Mouse (Mus musculus) MEL (cell line): ENCODE results near the gene ccdc198. TPM values are rescaled to one million over a fixed set of nuclear protein-coding genes. Genes with fewer than 3 reads are reported as not detected.
A peak's percentile ranks its signal among the peaks of the same experiment; 100 is the strongest.

ENCODE experiments used
- DNase-seq: peaks from one replicate; pipeline ENCODE4 v3.0.0; 2011; ENCODE audit warnings: low read depth, low spot score
- H3K27ac ChIP-seq: 2 replicates; pipeline ENCODE4 v1.5.1; 2012; ENCODE audit warnings: low read depth, mild to moderate bottlenecking, control low read depth, low read length, moderate library complexity; ENCODE audit not compliant: control insufficient read depth
- H3K27me3 ChIP-seq, 2 experiments: fragments of 150-350 bp in 1 of 2; sonication (generic) in 1 of 2; 2 replicates each; pipeline ENCODE4 v1.6.1; 2012; ENCODE audit warnings: low read length in 2 of 2, mild to moderate bottlenecking in 2 of 2, improper control_type of control experiment in 1 of 2, moderate library complexity in 1 of 2; ENCODE audit not compliant: insufficient read depth in 2 of 2, control insufficient read depth in 1 of 2
- H3K36me3 ChIP-seq, 2 experiments: 2 replicates each; pipeline ENCODE4 v1.6.1; 2012 to 2014; ENCODE audit warnings: low read length in 2 of 2, improper control_type of control experiment in 1 of 2, inconsistent platforms in 1 of 2, mild to moderate bottlenecking in 1 of 2; ENCODE audit not compliant: insufficient read depth in 2 of 2, control insufficient read depth in 1 of 2
- H3K4me1 ChIP-seq, 2 experiments: fragments of 150-350 bp in 1 of 2; sonication (generic) in 1 of 2; 2 replicates each; pipeline ENCODE4 v1.6.1; 2012; ENCODE audit warnings: low read length in 2 of 2, improper control_type of control experiment in 1 of 2, mild to moderate bottlenecking in 1 of 2; ENCODE audit not compliant: insufficient read depth in 2 of 2, control insufficient read depth in 1 of 2
- H3K4me3 ChIP-seq, 2 experiments: fragments of 150-350 bp in 1 of 2; sonication (generic) in 1 of 2; 2 replicates each; pipeline ENCODE4 v1.5.1; 2012; ENCODE audit warnings: low read depth in 2 of 2, low read length in 2 of 2, mild to moderate bottlenecking in 2 of 2, moderate library complexity in 2 of 2, control low read depth in 1 of 2, improper control_type of control experiment in 1 of 2; ENCODE audit not compliant: control insufficient read depth in 1 of 2, insufficient read depth in 1 of 2
- H3K79me2 ChIP-seq: 2 replicates; pipeline ENCODE4 v1.6.1; 2012; ENCODE audit warnings: mild to moderate bottlenecking, low read length, moderate library complexity; ENCODE audit not compliant: control insufficient read depth, poor library complexity, insufficient read depth
- H3K9ac ChIP-seq: 2 replicates; pipeline ENCODE4 v1.6.1; 2012; ENCODE audit warnings: low read depth, mild to moderate bottlenecking, control low read depth, low read length, moderate library complexity; ENCODE audit not compliant: control insufficient read depth, poor library complexity, severe bottlenecking
- H3K9me3 ChIP-seq: fragments of 150-350 bp; sonication (generic); replicated peaks from 2 replicates; pipeline ENCODE4 v1.6.1; 2012; ENCODE audit warnings: mild to moderate bottlenecking, low read length, improper control_type of control experiment, moderate library complexity; ENCODE audit not compliant: insufficient read depth
- CTCF ChIP-seq, 3 experiments: IDR thresholded peaks in 2 of 3; conservative IDR thresholded peaks in 1 of 3; 2 replicates each; pipeline ENCODE4 v1.5.1; 2011 to 2012; ENCODE audit warnings: low read length in 3 of 3, low read depth in 2 of 3, mild to moderate bottlenecking in 2 of 3, improper control_type of control experiment in 1 of 3, inconsistent platforms in 1 of 3, mixed read lengths in 1 of 3, moderate library complexity in 1 of 3; ENCODE audit not compliant: control insufficient read depth in 1 of 3, insufficient read depth in 1 of 3, poor library complexity in 1 of 3, severe bottlenecking in 1 of 3
- EP300 ChIP-seq, 2 experiments: IDR thresholded peaks; 2 replicates each; pipeline ENCODE4 v1.6.1; 2011; ENCODE audit warnings: improper control_type of control experiment in 2 of 2, low read length in 2 of 2, low read depth in 1 of 2, mild to moderate bottlenecking in 1 of 2
- ETS1 ChIP-seq: IDR thresholded peaks from 2 replicates; pipeline ENCODE4 v1.6.1; 2012; ENCODE audit warnings: low read depth, mild to moderate bottlenecking, inconsistent platforms, low read length, improper control_type of control experiment, moderate library complexity
- HCFC1 ChIP-seq: IDR thresholded peaks from 2 replicates; pipeline ENCODE4 v1.6.1; 2012; ENCODE audit warnings: low read depth, mild to moderate bottlenecking, inconsistent platforms, low read length, improper control_type of control experiment, moderate library complexity
- JUND ChIP-seq: IDR thresholded peaks from 2 replicates; pipeline ENCODE4 v1.6.1; 2011; ENCODE audit warnings: low read depth, mild to moderate bottlenecking, improper control_type of control experiment, low read length
- KAT2A ChIP-seq: conservative IDR thresholded peaks from 2 replicates; pipeline ENCODE4 v1.6.1; 2012; ENCODE audit warnings: low read depth, low read length, improper control_type of control experiment, inconsistent platforms
- MAFK ChIP-seq: IDR thresholded peaks from 2 replicates; pipeline ENCODE4 v1.6.1; 2011; ENCODE audit warnings: low read depth, mild to moderate bottlenecking, low read length, improper control_type of control experiment, borderline replicate concordance
- MYC ChIP-seq: IDR thresholded peaks from 2 replicates; pipeline ENCODE4 v1.6.1; 2011; ENCODE audit warnings: low read depth, mild to moderate bottlenecking, low read length, improper control_type of control experiment, moderate library complexity
- NELFE ChIP-seq: IDR thresholded peaks from 2 replicates; pipeline ENCODE4 v1.6.1; 2011; ENCODE audit warnings: low read depth, low read length, improper control_type of control experiment
- POLR2A ChIP-seq, 2 experiments: IDR thresholded peaks; 2 replicates each; pipeline ENCODE4 v1.6.1; 2011 to 2012; ENCODE audit warnings: low read length in 2 of 2, mild to moderate bottlenecking in 2 of 2, control low read depth in 1 of 2, improper control_type of control experiment in 1 of 2, low read depth in 1 of 2, moderate library complexity in 1 of 2; ENCODE audit not compliant: control insufficient read depth in 1 of 2, insufficient read depth in 1 of 2, poor library complexity in 1 of 2
- POLR2AphosphoS2 ChIP-seq: IDR thresholded peaks from 2 replicates; pipeline ENCODE4 v1.6.1; 2011; ENCODE audit warnings: low read length, improper control_type of control experiment
- POLR2AphosphoS5 ChIP-seq: IDR thresholded peaks from 2 replicates; pipeline ENCODE4 v1.6.1; 2012; ENCODE audit warnings: low read depth, borderline replicate concordance, mild to moderate bottlenecking, inconsistent platforms, low read length, moderate library complexity, mixed read lengths
- RCOR1 ChIP-seq: IDR thresholded peaks from 2 replicates; pipeline ENCODE4 v1.6.1; 2012; ENCODE audit warnings: low read depth, mild to moderate bottlenecking, inconsistent platforms, low read length, improper control_type of control experiment
- SMC3 ChIP-seq: IDR thresholded peaks from 2 replicates; pipeline ENCODE4 v1.6.1; 2011; ENCODE audit warnings: low read depth, low read length, improper control_type of control experiment
- UBTF ChIP-seq: IDR thresholded peaks from 2 replicates; pipeline ENCODE4 v1.6.1; 2012; ENCODE audit warnings: low read depth, mild to moderate bottlenecking, inconsistent platforms, low read length, improper control_type of control experiment, moderate library complexity, borderline replicate concordance; ENCODE audit not compliant: insufficient read depth
- USF2 ChIP-seq, 2 experiments: IDR thresholded peaks; 2 replicates each; pipeline ENCODE4 v1.6.1; 2011 to 2012; ENCODE audit warnings: improper control_type of control experiment in 2 of 2, low read length in 2 of 2, borderline replicate concordance in 1 of 2, inconsistent platforms in 1 of 2, low read depth in 1 of 2, mild to moderate bottlenecking in 1 of 2; ENCODE audit not compliant: insufficient read depth in 1 of 2
- ZC3H11A ChIP-seq: IDR thresholded peaks from 2 replicates; pipeline ENCODE4 v1.6.1; 2012; ENCODE audit warnings: low read depth, mild to moderate bottlenecking, inconsistent platforms, low read length, improper control_type of control experiment
- ZKSCAN1 ChIP-seq: IDR thresholded peaks from 2 replicates; pipeline ENCODE4 v1.6.1; 2012; ENCODE audit warnings: low read depth, mild to moderate bottlenecking, inconsistent platforms, low read length, improper control_type of control experiment, moderate library complexity
- ZMIZ1 ChIP-seq: IDR thresholded peaks from 2 replicates; pipeline ENCODE4 v1.6.1; 2012; ENCODE audit warnings: low read depth, mild to moderate bottlenecking, inconsistent platforms, low read length, improper control_type of control experiment, moderate library complexity
- polyA plus RNA-seq, 2 experiments: library from polyadenylated mRNA; stranded (reverse) in 1 of 2; unstranded in 1 of 2; fragments of >175 nt in 1 of 2; fragments of >200 nt in 1 of 2; gene quantifications; 2 replicates each; pipeline versions ENCODE4 v1.2.1 to v1.2.4; 2012; ENCODE audit warnings: low replicate concordance in 2 of 2, low read depth in 1 of 2; ENCODE audit not compliant: insufficient read length in 2 of 2, insufficient read depth in 1 of 2, missing spikeins in 1 of 2
- total RNA-seq: library from RNA; depleted of rRNA; stranded (reverse); fragments of 300-350 nt; gene quantifications from 2 replicates; pipeline ENCODE4 v1.2.3, GENCODE M21; 2012

ccdc198 gene
- total and polyA plus RNA-seq, 3 experiments: not detected

DNA sequence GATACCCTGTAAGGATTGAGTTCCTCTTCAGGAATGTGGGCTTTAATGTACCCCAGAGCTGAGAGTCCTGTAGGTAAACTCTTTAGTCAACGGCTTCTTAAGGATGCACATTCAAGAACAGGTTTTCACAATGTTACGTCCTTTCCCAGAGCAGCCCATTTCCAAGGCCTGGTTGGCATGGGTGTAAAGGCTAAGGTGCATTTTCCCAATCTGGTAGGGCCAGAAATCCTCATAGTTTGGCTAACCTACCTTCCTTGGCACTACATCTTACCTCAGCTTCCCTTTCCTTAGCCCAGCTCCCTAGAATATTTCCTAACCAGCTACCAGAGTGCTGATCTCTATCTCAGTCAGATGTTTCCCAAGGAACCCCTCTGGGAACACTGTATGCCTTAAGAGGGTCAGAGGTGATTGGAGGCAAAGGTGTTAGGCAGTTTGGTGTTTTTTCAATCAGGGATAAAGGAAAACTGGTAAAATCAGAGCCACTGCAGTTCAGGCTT is 48.2 kb downstream of the ccdc198 start:
- Histone ChIP-seq H3K4me3 (no peak overlapping the region), H3K9ac (no peak overlapping the region), H3K4me1 (no peaks in the 10 kb centered on the region), H3K9me3 (no peaks in the 10 kb centered on the region), H3K36me3 (peaks cover 0 to under 1% of the 10 kb centered on the region in 2 experiments; a peak in 1 of 4 replicates), H3K27ac (no peak overlapping the region), H3K79me2 (no peaks in the 10 kb centered on the region), H3K27me3 (no peaks in the 10 kb centered on the region)
- DNase-seq: no peak
- TF ChIP-seq KAT2A (no peak), CTCF (IDR thresholded peaks at IDR 0.05 in 2 of 3, conservative IDR thresholded peaks at IDR 0.05 in 1 of 3; ENCODE audit: control insufficient read depth in 1 of 3, insufficient read depth in 1 of 3, low read depth in 2 of 3, low read length in 3 of 3, poor library complexity in 1 of 3, severe bottlenecking in 1 of 3) (no peak), POLR2AphosphoS2 (0 out of 2 replicates have a peak, but pooled peaks have one; percentile 38)

- H3K4me3 ChIP-seq: no peak overlapping the region
- H3K4me1 ChIP-seq: no peaks in the 10 kb centered on the region
- no peaks in the 10 kb centered on the region for H3K27me3 ChIP-seq
- no peaks in the 10 kb centered on the region for H3K79me2 ChIP-seq
- TF ChIP-seq ETS1 (no peak), POLR2A (IDR thresholded peaks at IDR 0.05; ENCODE audit: control insufficient read depth in 1 of 2, insufficient read depth in 1 of 2, low read depth in 1 of 2, low read length in 2 of 2, poor library complexity in 1 of 2) (no peak), SMC3 (no peak), CTCF (IDR thresholded peaks at IDR 0.05 in 2 of 3, conservative IDR thresholded peaks at IDR 0.05 in 1 of 3; ENCODE audit: control insufficient read depth in 1 of 3, insufficient read depth in 1 of 3, low read depth in 2 of 3, low read length in 3 of 3, poor library complexity in 1 of 3, severe bottlenecking in 1 of 3) (no peak), NELFE (no peak), JUND (no peak), POLR2AphosphoS2 (no peak), RCOR1 (no peak), MYC (no peak), UBTF (no peak), ZKSCAN1 (no peak), ZMIZ1 (no peak), MAFK (no peak), POLR2AphosphoS5 (no peak), HCFC1 (no peak), EP300 (IDR thresholded peaks at IDR 0.05; ENCODE audit: low read depth in 1 of 2, low read length in 2 of 2) (no peak), ZC3H11A (no peak), USF2 (IDR thresholded peaks at IDR 0.05; ENCODE audit: borderline replicate concordance in 1 of 2, insufficient read depth in 1 of 2, low read depth in 1 of 2, low read length in 2 of 2) (no peak)
- H3K9ac ChIP-seq: no peak overlapping the region
- no peak for DNase-seq
- H3K36me3 ChIP-seq: peaks cover 0 to 28% of the 10 kb centered on the region in 2 experiments; a peak in 2 of 4 replicates
- H3K27ac ChIP-seq: no peak overlapping the region
- H3K9me3 ChIP-seq: no peaks in the 10 kb centered on the region
Measured at GRCm38 (mm10) chr14:49186270-49186669, 59.0 kb downstream of the ccdc198 start.
